Mouse (Mus musculus) forebrain, postnatal 0 days (tissue): ENCODE measurements at regions not wholly inside any gene's neighbourhood (a gene's known extent, or its start where the extent isn't known, plus 50 kb on each side); places are given as distances from the start of the nearest gene placed in this dataset.
A peak's percentile ranks its signal among the peaks of the same experiment; 100 is the strongest.

Experiments
- ATAC-seq: fragments of 200-750 bp; cut with Nextera tagmentation; 2 replicates; pipeline ENCODE4 v1.8.0; 2017; ENCODE audit warnings: mild to moderate bottlenecking, moderate library complexity
- DNase-seq: peaks from one replicate; pipeline ENCODE4 v3.0.0-alpha.2; 2015
- H3K27ac ChIP-seq: fragments of 300-500 bp; sonication (generic); 2 replicates; pipeline ENCODE4 v1.5.1; 2014; ENCODE audit warnings: low read depth, mild to moderate bottlenecking, antibody characterized with exemption, low read length, moderate library complexity, mixed read lengths
- H3K27me3 ChIP-seq: fragments of 300-500 bp; sonication (generic); 2 replicates; pipeline ENCODE4 v1.6.1; 2014; ENCODE audit warnings: mild to moderate bottlenecking, low read length, mixed read lengths; ENCODE audit not compliant: insufficient read depth
- H3K36me3 ChIP-seq: fragments of 300-500 bp; sonication (generic); 2 replicates; pipeline ENCODE4 v1.6.1; 2014; ENCODE audit warnings: mild to moderate bottlenecking, moderate library complexity; ENCODE audit not compliant: insufficient read depth
- H3K4me1 ChIP-seq: fragments of 300-500 bp; sonication (generic); 2 replicates; pipeline ENCODE4 v1.6.1; 2014; ENCODE audit warnings: antibody characterized with exemption; ENCODE audit not compliant: insufficient read depth
- H3K4me2 ChIP-seq: fragments of 300-500 bp; sonication (generic); 2 replicates; pipeline ENCODE4 v1.6.1; 2014; ENCODE audit warnings: low read depth, mild to moderate bottlenecking, moderate library complexity
- H3K4me3 ChIP-seq: fragments of 300-500 bp; sonication (generic); 2 replicates; pipeline ENCODE4 v1.5.1; 2014; ENCODE audit warnings: low read depth, low read length, mixed read lengths
- H3K9ac ChIP-seq: fragments of 300-500 bp; sonication (generic); 2 replicates; pipeline ENCODE4 v1.6.1; 2014; ENCODE audit warnings: mild to moderate bottlenecking
- H3K9me3 ChIP-seq: fragments of 300-500 bp; sonication (generic); 2 replicates; pipeline ENCODE4 v1.6.1; 2016; ENCODE audit warnings: low read length
- CTCF ChIP-seq: sonication (generic); IDR thresholded peaks from 2 replicates; pipeline ENCODE4 v1.5.1; 2016; ENCODE audit warnings: antibody characterized with exemption, control low read depth, low read depth
- WGBS: fragments of 180-500 bp; shearing (Covaris S2); extraction: QIAGEN DNeasy Blood & Tissue Kit; methylation state at CpG from one replicate; pipeline ENCODE4 v1.1.7; 2014; 5-methylcytosine and 5-hydroxymethylcytosine counted together

- Histone ChIP-seq H3K27me3 (no peaks in the 10 kb centered on the region), H3K4me2 (no peak overlapping the region), H3K36me3 (no peaks in the 10 kb centered on the region), H3K4me1 (no peaks in the 10 kb centered on the region), H3K4me3 (no peak overlapping the region), H3K9ac (no peak overlapping the region), H3K27ac (no peak overlapping the region), H3K9me3 (no peaks in the 10 kb centered on the region)
- WGBS, result 88% methylated on average over 8 of the region's 8 CpGs
- no peak for TF ChIP-seq CTCF
- DNase-seq, result no peak
- no peak for ATAC-seq
These were observed 794.9 kb upstream of the BB014433 start for GRCm38 (mm10) chr8:15840632-15841252.

- no peaks in the 10 kb centered on the region for H3K9me3 ChIP-seq
- H3K4me1 ChIP-seq, result no peaks in the 10 kb centered on the region
- ATAC-seq, result no peak
- H3K27ac ChIP-seq, result no peak overlapping the region
- no peak overlapping the region for H3K4me2 ChIP-seq
- H3K36me3 ChIP-seq, result no peaks in the 10 kb centered on the region
- DNase-seq, result no peak
- no peaks in the 10 kb centered on the region for H3K27me3 ChIP-seq
- no peak overlapping the region for H3K9ac ChIP-seq
- no peak for TF ChIP-seq CTCF
- no peak overlapping the region for H3K4me3 ChIP-seq
- 84% methylated on average over 3 of the region's 3 CpGs for WGBS
These were observed 786.9 kb upstream of the BB014433 start for GRCm38 (mm10) chr8:15832752-15833151.

- Histone ChIP-seq H3K27me3 (no peaks in the 10 kb centered on the region), H3K9me3 (no peaks in the 10 kb centered on the region), H3K4me1 (no peaks in the 10 kb centered on the region), H3K36me3 (no peaks in the 10 kb centered on the region), H3K27ac (no peak overlapping the region), H3K4me2 (no peak overlapping the region), H3K9ac (no peak overlapping the region), H3K4me3 (no peak overlapping the region)
- TF ChIP-seq CTCF, result peak; percentile 39; the same call in 1 of the 2 replicates
- DNase-seq (peak; percentile 7), ATAC-seq (no peak; the same call in 1 of the 2 replicates)
- WGBS, result 25% methylated on average over 5 of the region's 5 CpGs
These were observed 775.8 kb upstream of the BB014433 start for GRCm38 (mm10) chr8:15821579-15822191.

- H3K4me1 ChIP-seq, result no peaks in the 10 kb centered on the region
- no peak for ATAC-seq
- no peak for TF ChIP-seq CTCF
These were observed 742.5 kb upstream of the BB014433 start for GRCm38 (mm10) chr8:15788421-15788820.

More at GRCm38 (mm10) chr8:15788421-15788820, 742.5 kb upstream of the BB014433 start:
- WGBS, result 83% methylated on average over 4 of the region's 4 CpGs
- no peak overlapping the region for H3K27ac ChIP-seq
- no peaks in the 10 kb centered on the region for H3K36me3 ChIP-seq
- no peak overlapping the region for H3K4me2 ChIP-seq
- H3K9ac ChIP-seq, result no peak overlapping the region
- no peaks in the 10 kb centered on the region for H3K27me3 ChIP-seq
- no peaks in the 10 kb centered on the region for H3K9me3 ChIP-seq
- no peak for DNase-seq
- no peak overlapping the region for H3K4me3 ChIP-seq
